Mouse (Mus musculus) heart, embryonic 14.5 days (tissue): ENCODE data around the gene Lamb2. TPM values are rescaled to one million over a fixed set of nuclear protein-coding genes. Genes with fewer than 3 reads are reported as not detected.

Source experiments
- ATAC-seq: fragments of 200-750 bp; cut with Nextera tagmentation; 2 replicates; pipeline ENCODE4 v1.8.0; 2017; ENCODE audit warnings: low read depth, moderate TSS enrichment; ENCODE audit not compliant: insufficient number of reproducible peaks, insufficient read depth, low FRiP score
- H3K27ac ChIP-seq, 2 experiments: fragments of 200-500 bp in 1 of 2; fragments of 300-500 bp in 1 of 2; sonication (generic) in 1 of 2; replicated peaks in 1 of 2; 2 replicates each; pipeline ENCODE4 v1.5.1; 2012 to 2014; ENCODE audit warnings: low read depth in 2 of 2, low read length in 2 of 2, control low read depth in 1 of 2, mild to moderate bottlenecking in 1 of 2, mixed read lengths in 1 of 2; ENCODE audit not compliant: control insufficient read depth in 1 of 2, insufficient read depth in 1 of 2
- H3K27me3 ChIP-seq: fragments of 300-500 bp; sonication (generic); 2 replicates; pipeline ENCODE4 v1.6.1; 2014; ENCODE audit warnings: mild to moderate bottlenecking, low read length, control low read depth; ENCODE audit not compliant: control insufficient read depth, insufficient read depth
- H3K36me3 ChIP-seq: fragments of 300-500 bp; sonication (generic); 2 replicates; pipeline ENCODE4 v1.6.1; 2014; ENCODE audit warnings: mild to moderate bottlenecking, control low read depth, low read length, mixed read lengths; ENCODE audit not compliant: control insufficient read depth, insufficient read depth
- H3K4me1 ChIP-seq, 2 experiments: fragments of 200-500 bp in 1 of 2; fragments of 300-500 bp in 1 of 2; sonication (generic) in 1 of 2; 2 replicates each; pipeline ENCODE4 v1.6.1; 2012 to 2014; ENCODE audit warnings: low read length in 2 of 2, control low read depth in 1 of 2, mixed read lengths in 1 of 2; ENCODE audit not compliant: control insufficient read depth in 2 of 2, insufficient read depth in 2 of 2
- H3K4me2 ChIP-seq: fragments of 300-500 bp; sonication (generic); 2 replicates; pipeline ENCODE4 v1.6.1; 2014; ENCODE audit warnings: mild to moderate bottlenecking, low read length
- H3K4me3 ChIP-seq, 2 experiments: fragments of 200-500 bp in 1 of 2; fragments of 300-500 bp in 1 of 2; sonication (generic) in 1 of 2; 2 replicates each; pipeline ENCODE4 v1.5.1; 2012 to 2014; ENCODE audit warnings: low read length in 2 of 2, mild to moderate bottlenecking in 2 of 2, control low read depth in 1 of 2, low read depth in 1 of 2, moderate library complexity in 1 of 2; ENCODE audit not compliant: control insufficient read depth in 1 of 2, insufficient read depth in 1 of 2
- H3K9ac ChIP-seq: fragments of 300-500 bp; sonication (generic); 2 replicates; pipeline ENCODE4 v1.6.1; 2014; ENCODE audit warnings: mild to moderate bottlenecking, low read length
- H3K9me3 ChIP-seq: fragments of 300-500 bp; sonication (generic); 2 replicates; pipeline ENCODE4 v1.6.1; 2016; ENCODE audit warnings: low read length, control low read depth; ENCODE audit not compliant: control insufficient read depth
- WGBS: fragments of 180-500 bp; shearing (Covaris S2); extraction: QIAGEN DNeasy Blood & Tissue Kit; methylation state at CpG from one replicate; pipeline ENCODE4 v1.1.7; 2014; 5-methylcytosine and 5-hydroxymethylcytosine counted together
- polyA plus RNA-seq: library from polyadenylated mRNA; unstranded; fragments of >200 nt; fragmentation: Nextera tagmentation; extraction: Ambion mirVana; gene quantifications from 2 replicates; pipeline ENCODE4 v1.2.1, GENCODE M21; 2014

The Lamb2 gene
- polyA plus RNA-seq, 1 experiment from 2014 or later = 41.5 TPM

GRCm38 (mm10) chr9:108480813-108481519 is 1.4 kb downstream of the Lamb2 start:
- H3K4me1 ChIP-seq = peaks cover 26 to 28% of the 10 kb centered on the region in 2 experiments
- ATAC-seq = no peak
- peak overlapping the region; percentile 46 to 90 for H3K27ac ChIP-seq
- peak overlapping the region; percentile 96 for H3K4me2 ChIP-seq
- H3K4me3 ChIP-seq = peak overlapping the region; percentile 59 to 83; a peak in 2 of 4 replicates
- H3K9me3 ChIP-seq = no peaks in the 10 kb centered on the region
- H3K27me3 ChIP-seq = no peaks in the 10 kb centered on the region
- peak overlapping the region; percentile 92 for H3K9ac ChIP-seq
- 81% methylated on average over 28 of the region's 28 CpGs for WGBS
- H3K36me3 ChIP-seq = peaks cover 47% of the 10 kb centered on the region

- WGBS = 78% methylated on average over 19 of the region's 19 CpGs
Observed at GRCm38 (mm10) chr9:108481520-108482210, 2.1 kb downstream of the Lamb2 start.

GRCm38 (mm10) chr9:108483051-108483790 is 3.7 kb downstream of the Lamb2 start:
- Histone ChIP-seq H3K9ac (no peak overlapping the region), H3K9me3 (no peaks in the 10 kb centered on the region), H3K4me3 (no peak overlapping the region), H3K27me3 (no peaks in the 10 kb centered on the region), H3K36me3 (peaks cover 69% of the 10 kb centered on the region), H3K4me1 (peaks cover 26 to 28% of the 10 kb centered on the region in 2 experiments), H3K27ac (no peak overlapping the region), H3K4me2 (no peak overlapping the region)
- 94% methylated on average over 18 of the region's 18 CpGs for WGBS
- no peak for ATAC-seq

More at GRCm38 (mm10) chr9:108481520-108482210, 2.1 kb downstream of the Lamb2 start:
- Histone ChIP-seq H3K36me3 (peaks cover 54% of the 10 kb centered on the region), H3K9ac (peak overlapping the region; percentile 19; the same call in 1 of the 2 replicates), H3K27me3 (no peaks in the 10 kb centered on the region), H3K4me3 (no peak overlapping the region), H3K9me3 (no peaks in the 10 kb centered on the region), H3K4me1 (peaks cover 26 to 28% of the 10 kb centered on the region in 2 experiments), H3K27ac (peak overlapping the region; percentile 46 to 90), H3K4me2 (peak overlapping the region; percentile 96)
- ATAC-seq = no peak

- Histone ChIP-seq H3K4me3 (no peak overlapping the region), H3K9me3 (no peaks in the 10 kb centered on the region), H3K4me2 (no peak overlapping the region), H3K27ac (no peak overlapping the region), H3K36me3 (peaks cover 77% of the 10 kb centered on the region), H3K27me3 (no peaks in the 10 kb centered on the region), H3K4me1 (peaks cover 25 to 27% of the 10 kb centered on the region in 2 experiments), H3K9ac (no peak overlapping the region)
- 94% methylated on average over 15 of the region's 15 CpGs for WGBS
- no peak for ATAC-seq
Observed at GRCm38 (mm10) chr9:108484021-108484420, 4.5 kb downstream of the Lamb2 start.

GRCm38 (mm10) chr9:108485301-108485875 is 5.9 kb downstream of the Lamb2 start:
- Histone ChIP-seq H3K36me3 (peaks cover 91% of the 10 kb centered on the region), H3K4me1 (peaks cover 17 to 22% of the 10 kb centered on the region in 2 experiments), H3K27ac (no peak overlapping the region), H3K27me3 (no peaks in the 10 kb centered on the region), H3K4me2 (no peak overlapping the region), H3K9me3 (no peaks in the 10 kb centered on the region), H3K9ac (no peak overlapping the region), H3K4me3 (no peak overlapping the region)
- no peak for ATAC-seq
- 92% methylated on average over 19 of the region's 19 CpGs for WGBS

GRCm38 (mm10) chr9:108486973-108487530 is 7.5 kb downstream of the Lamb2 start:
- Histone ChIP-seq H3K9me3 (no peaks in the 10 kb centered on the region), H3K4me1 (peaks cover 6 to 8% of the 10 kb centered on the region in 2 experiments), H3K27ac (no peak overlapping the region), H3K9ac (no peak overlapping the region), H3K36me3 (peaks cover 85% of the 10 kb centered on the region), H3K4me3 (no peak overlapping the region), H3K27me3 (no peaks in the 10 kb centered on the region), H3K4me2 (no peak overlapping the region)
- WGBS = 89% methylated on average over 8 of the region's 8 CpGs
- ATAC-seq = no peak

GRCm38 (mm10) chr9:108488403-108488802 is 8.9 kb downstream of the Lamb2 start:
- H3K4me2 ChIP-seq = no peak overlapping the region
- WGBS = 90% methylated on average over 17 of the region's 17 CpGs
- no peaks in the 10 kb centered on the region for H3K9me3 ChIP-seq
- H3K4me1 ChIP-seq = peaks cover 10% of the 10 kb centered on the region in 2 experiments
- no peak for ATAC-seq
- H3K36me3 ChIP-seq = peaks cover 85% of the 10 kb centered on the region
- no peak overlapping the region for H3K9ac ChIP-seq
- H3K27me3 ChIP-seq = no peaks in the 10 kb centered on the region
- H3K27ac ChIP-seq = no peak overlapping the region
- no peak overlapping the region for H3K4me3 ChIP-seq
